Mouse (Mus musculus): ENCODE measurements around the gene Olfr1056.

DNA sequence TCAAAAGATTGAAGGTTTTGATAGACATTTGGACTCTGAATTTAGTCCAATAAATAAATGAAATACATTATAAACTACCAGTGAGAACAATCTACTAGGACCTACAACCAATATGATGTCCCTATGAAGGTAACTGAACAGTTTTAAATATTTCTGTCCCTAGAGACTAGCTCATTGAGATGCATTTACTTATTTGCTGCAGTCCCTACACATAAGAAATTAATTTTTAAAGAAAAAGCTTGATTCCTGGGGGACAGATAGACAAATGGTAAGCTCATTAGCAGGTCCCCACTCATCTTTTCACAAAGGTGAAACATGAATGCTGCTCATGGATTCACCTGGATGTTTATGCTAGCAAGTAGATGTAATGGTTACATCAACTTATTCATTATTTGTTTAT, 16.0 kb upstream of the Olfr1056 start, which contains the start of gene Olfr1057:
- TF ChIP-seq CTCF (IDR thresholded peaks at IDR 0.05; ENCODE audit: borderline replicate concordance, insufficient read depth, low read depth, low read length) (no peak), POLR2A (IDR thresholded peaks at IDR 0.05; ENCODE audit: borderline replicate concordance, insufficient read depth, low read length) (no peak)

All from cerebellum, adult 2 months (tissue).